Mouse (Mus musculus): ENCODE results near the gene Tapbpl. TPM values are rescaled to one million over a fixed set of nuclear protein-coding genes. Genes with fewer than 3 reads are reported as not detected.

Tapbpl gene
- total RNA-seq, 2 experiments from 2014 or later = 2.4 to 2.5 TPM

GRCm38 (mm10) chr6:125252285-125252684, 20.6 kb upstream of the Tapbpl start:
- intact Hi-C loops (cut with DNase I) = no loop called here

GRCm38 (mm10) chr6:125244551-125244950, 12.9 kb upstream of the Tapbpl start:
- intact Hi-C loops (cut with DNase I) = no loop called here
- no peak for DNase-seq (ENCODE audit: extremely low spot score in 1 of 2, low spot score in 2 of 2)

More at GRCm38 (mm10) chr6:125252285-125252684, 20.6 kb upstream of the Tapbpl start:
- no peak for DNase-seq (ENCODE audit: extremely low spot score in 1 of 2, low spot score in 2 of 2)

GRCm38 (mm10) chr6:125241566-125241965, 9.9 kb upstream of the Tapbpl start:
- no peak for DNase-seq (ENCODE audit: extremely low spot score in 1 of 2, low spot score in 2 of 2)
- intact Hi-C loops (cut with DNase I) = no loop called here

- DNase-seq (ENCODE audit: extremely low spot score in 1 of 2, low spot score in 2 of 2) = no peak
- intact Hi-C loops (cut with DNase I) = no loop called here
Observed at GRCm38 (mm10) chr6:125240617-125241016, 9.0 kb upstream of the Tapbpl start.

GRCm38 (mm10) chr6:125239547-125239946, 7.9 kb upstream of the Tapbpl start:
- intact Hi-C loops (cut with DNase I) = no loop called here
- no peak for DNase-seq (ENCODE audit: extremely low spot score in 1 of 2, low spot score in 2 of 2)

GRCm38 (mm10) chr6:125238396-125238795, 6.7 kb upstream of the Tapbpl start:
- no peak for DNase-seq (ENCODE audit: extremely low spot score in 1 of 2, low spot score in 2 of 2)

GRCm38 (mm10) chr6:125237421-125237820, 5.8 kb upstream of the Tapbpl start:
- intact Hi-C loops (cut with DNase I) = no loop called here
- DNase-seq (ENCODE audit: extremely low spot score in 1 of 2, low spot score in 2 of 2) = no peak

More at GRCm38 (mm10) chr6:125238396-125238795, 6.7 kb upstream of the Tapbpl start:
- intact Hi-C loops (cut with DNase I) = no loop called here

GRCm38 (mm10) chr6:125236782-125237181, 5.1 kb upstream of the Tapbpl start, which contains the start of gene Cd27:
Cd27 (minus strand) TSS chr6:125237010.
- intact Hi-C loops (cut with DNase I) = no loop called here
- no peak for DNase-seq (ENCODE audit: extremely low spot score in 1 of 2, low spot score in 2 of 2)

GRCm38 (mm10) chr6:125236341-125236740, 4.7 kb upstream of the Tapbpl start:
- no peak for DNase-seq (ENCODE audit: extremely low spot score in 1 of 2, low spot score in 2 of 2)
- intact Hi-C loops (cut with DNase I) = no loop called here

GRCm38 (mm10) chr6:125234520-125234828, 2.8 kb upstream of the Tapbpl start:
- DNase-seq (ENCODE audit: extremely low spot score in 1 of 2, low spot score in 2 of 2) = no peak
- intact Hi-C loops (cut with DNase I) = no loop called here

- intact Hi-C loops (cut with DNase I) = no loop called here
- DNase-seq (ENCODE audit: extremely low spot score in 1 of 2, low spot score in 2 of 2) = no peak
Observed at GRCm38 (mm10) chr6:125233816-125234519, 2.3 kb upstream of the Tapbpl start.

- no peak for DNase-seq (ENCODE audit: extremely low spot score in 1 of 2, low spot score in 2 of 2)
- intact Hi-C loops (cut with DNase I) = no loop called here
Observed at GRCm38 (mm10) chr6:125232516-125232915, 856 bp upstream of the Tapbpl start.

GRCm38 (mm10) chr6:125232045-125232437, 381 bp upstream of the Tapbpl start:
- intact Hi-C loops (cut with DNase I) = no loop called here
- no peak for DNase-seq (ENCODE audit: extremely low spot score in 1 of 2, low spot score in 2 of 2)

GRCm38 (mm10) chr6:125230571-125230970, 1.1 kb downstream of the Tapbpl start:
- no peak for DNase-seq (ENCODE audit: extremely low spot score in 1 of 2, low spot score in 2 of 2)
- intact Hi-C loops (cut with DNase I) = no loop called here

GRCm38 (mm10) chr6:125225518-125226115, 6.0 kb downstream of the Tapbpl start:
- no peak for DNase-seq (ENCODE audit: extremely low spot score in 1 of 2, low spot score in 2 of 2)
- intact Hi-C loops (cut with DNase I) = no loop called here

GRCm38 (mm10) chr6:125222577-125222976, 9.1 kb downstream of the Tapbpl start:
- intact Hi-C loops (cut with DNase I) = no loop called here
- DNase-seq (ENCODE audit: extremely low spot score in 1 of 2, low spot score in 2 of 2) = no peak

- intact Hi-C loops (cut with DNase I) = no loop called here
- peak in 1 of 2 experiments; percentile 46 for DNase-seq (ENCODE audit: extremely low spot score in 1 of 2, low spot score in 2 of 2)
Observed at GRCm38 (mm10) chr6:125222146-125222545, 9.5 kb downstream of the Tapbpl start.

- no peak for DNase-seq (ENCODE audit: extremely low spot score in 1 of 2, low spot score in 2 of 2)
- intact Hi-C loops (cut with DNase I) = no loop called here
Observed at GRCm38 (mm10) chr6:125221115-125221745, 10.4 kb downstream of the Tapbpl start.

- peak; percentile 50 to 65 for DNase-seq (ENCODE audit: extremely low spot score in 1 of 2, low spot score in 2 of 2)
- intact Hi-C loops (cut with DNase I) = loop anchor here (5.0 kb wide), 1 partner anchor 48 kb away; no protein-coding TSS in a partner anchor
Observed at GRCm38 (mm10) chr6:125218963-125219362, 12.7 kb downstream of the Tapbpl start.

GRCm38 (mm10) chr6:125217899-125218298, 13.8 kb downstream of the Tapbpl start:
- DNase-seq (ENCODE audit: extremely low spot score in 1 of 2, low spot score in 2 of 2) = no peak
- intact Hi-C loops (cut with DNase I) = loop anchor here (5.0 kb wide), 1 partner anchor 49 kb away; no protein-coding TSS in a partner anchor

Measured in left cerebral cortex, postnatal 10 days (tissue).